Mouse (Mus musculus) embryonic fibroblast, embryonic 13.5 days (primary cell): Measurements from ENCODE around the gene Zc3h12b.

Experiments used
- CTCF ChIP-seq: IDR thresholded peaks from 2 replicates; pipeline ENCODE4 v1.5.1; 2011; ENCODE audit warnings: mild to moderate bottlenecking, control low read depth, low read length, moderate library complexity, borderline replicate concordance; ENCODE audit not compliant: insufficient read depth
- POLR2A ChIP-seq: IDR thresholded peaks from 2 replicates; pipeline ENCODE4 v1.6.1; 2011; ENCODE audit warnings: low read depth, mild to moderate bottlenecking, control low read depth, low read length, moderate library complexity

DNA sequence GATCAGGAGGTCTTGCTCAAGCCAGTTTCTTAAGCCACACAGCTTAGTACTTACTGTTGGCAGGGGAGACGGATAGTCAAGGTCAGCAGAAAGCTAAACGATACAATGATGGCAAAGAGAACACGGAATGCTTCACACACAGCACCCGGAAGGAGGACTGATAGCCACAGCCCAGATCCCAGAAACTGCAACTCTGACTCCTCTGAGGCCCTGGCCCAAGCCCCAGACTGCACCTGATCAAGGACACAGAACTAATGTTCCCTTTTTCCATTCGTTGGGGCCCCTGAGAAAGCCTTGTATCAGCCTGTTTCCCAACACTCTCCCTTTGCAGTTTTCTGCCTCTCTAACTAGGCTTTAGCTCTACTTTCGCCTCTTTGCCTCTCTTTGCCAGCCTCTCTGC lies 253.6 kb downstream of the Zc3h12b start:
- TF ChIP-seq POLR2A (no peak), CTCF (no peak)
